16 mouse cellular contexts compared by ENCODE assay signal in genomic region chr11:28339224-28340150, GRCm38 (mm10). TPM values are rescaled to one million over a fixed set of nuclear protein-coding genes. Genes with fewer than 3 reads are reported as not detected.
DNase-seq lines count a peak whose midpoint lies in the region; ATAC-seq and TF ChIP-seq lines count a peak whose summit lies in the region.
"Not testable (repeated sequence)": the region's sequence is repeated elsewhere in the genome, so short reads cannot be mapped to it uniquely, and the experiment has no call there.
"Had no signal": no experiment of that assay in that cellular context is flagged by ENCODE, and none has a peak within 500 bp of the region (broad histone marks: within the 10 kb centered on the region; RNA-seq: fewer than 3 reads in every experiment).

Gene Gm6685, minus strand, starts transcription at chr11:28339867.

- not testable (repeated sequence) for H3K27ac ChIP-seq in layer of hippocampus, adult 2 months
- peak within 1 kb of the TSS; percentile 74; the same call in 1 of the 2 replicates for H3K27ac ChIP-seq in testis, adult 2 months (ENCODE audit: control insufficient read depth, insufficient read depth, low read depth, low read length)

- TF ChIP-seq CTCF in E14TG2a.4 (conservative IDR thresholded peaks at IDR 0.05; ENCODE audit: low read length); layer of hippocampus, adult 2 months (conservative IDR thresholded peaks at IDR 0.05); testis, adult 2 months (IDR thresholded peaks at IDR 0.05; ENCODE audit: control insufficient read depth, insufficient read depth, insufficient replicate concordance, low read depth, low read length): not testable (repeated sequence)

- DNase-seq in R1 (ENCODE audit: low read depth, low spot score) = peak; percentile 85
- DNase-seq in cerebellum, adult 9-10 months = peak; percentile 2
- DNase-seq in layer of hippocampus, adult 2 months (ENCODE audit: low spot score in 2 of 2) = not testable (repeated sequence)

- ATAC-seq in erythroid progenitor cell, adult 5-6 weeks (replicated peaks; ENCODE audit: low FRiP score, poor library complexity, severe bottlenecking) = peak; percentile 89
- peak; percentile 18; the same call in 1 of the 2 replicates for ATAC-seq in megakaryocyte-erythroid progenitor cell, adult 5-6 weeks (replicated peaks; ENCODE audit: low FRiP score, low TSS enrichment, poor library complexity, severe bottlenecking)

- H3K4me3 ChIP-seq in E14TG2a.4 (replicated peaks; ENCODE audit: low read length) = peak within 1 kb of the TSS; percentile 69
- H3K4me3 ChIP-seq in layer of hippocampus, adult 2 months = peak within 1 kb of the TSS; percentile 43
- H3K4me3 ChIP-seq in testis, adult 2 months (ENCODE audit: control insufficient read depth, low read depth, low read length) = peak within 1 kb of the TSS; percentile 86

- not testable (repeated sequence) for H3K27me3 ChIP-seq in E14TG2a.4 (ENCODE audit: insufficient read depth, low read length); testis, adult 2 months (ENCODE audit: control insufficient read depth, insufficient read depth, low read length)

- not testable (repeated sequence) for H3K36me3 ChIP-seq in E14TG2a.4 (ENCODE audit: insufficient read depth, low read length); testis, adult 2 months (ENCODE audit: control insufficient read depth, insufficient read depth, low read length)

- peak; percentile 41; the same call in 1 of the 2 replicates for TF ChIP-seq POLR2A in testis, adult 2 months (IDR thresholded peaks at IDR 0.05; ENCODE audit: control insufficient read depth, low read depth, low read length)

- H3K4me1 ChIP-seq in E14TG2a.4 (replicated peaks; ENCODE audit: low read depth, low read length); testis, adult 2 months (ENCODE audit: control insufficient read depth, insufficient read depth, low read length): not testable (repeated sequence)

- not testable (repeated sequence) for H3K9me3 ChIP-seq in E14TG2a.4 (ENCODE audit: low read length)

RNA-seq across cellular contexts. Expression of gene Gm6685, which starts in this region (rescaled TPM):
- not detected in 2 replicates for total RNA-seq in erythroid progenitor cell, adult 5-6 weeks (2015; ENCODE audit: low replicate concordance)
- 1.8 TPM in 1 of 2 replicates, not detected in the other for total RNA-seq in erythroid progenitor cell, adult 5-6 weeks (2017; ENCODE audit: low replicate concordance)
- 1 to 10 TPM; 6.1 TPM for total RNA-seq in layer of hippocampus, adult 2 months (2021)
- not detected in 2 replicates for total RNA-seq in megakaryocyte-erythroid progenitor cell, adult 5-6 weeks (2014; fragmentation: Nextera tagmentation)
- total RNA-seq in megakaryocyte-erythroid progenitor cell, adult 5-6 weeks (2017) = 0.99 TPM in 1 of 2 replicates, not detected in the other
- polyA plus RNA-seq in testis, adult 2 months (2012; rRNA removed) = 15.5 and 24.6 TPM in 2 replicates
- polyA plus RNA-seq: embryonic facial prominence, embryonic 11.5 days; forebrain, embryonic 10.5 days; forebrain, embryonic 15.5 days; heart, embryonic 13.5 days; hindbrain, embryonic 14.5 days; intestine, postnatal 0 days; liver, embryonic 11.5 days; liver, embryonic 16.5 days; stomach, embryonic 16.5 days had no signal

Comparison
In these comparisons a context has a peak if more than half of its experiments do, and no peak if none do; other contexts are left out.
1. Peak in ATAC-seq in megakaryocyte-erythroid progenitor cell, adult 5-6 weeks; RNA of the gene not detected or under 1 TPM.